Mouse (Mus musculus): ENCODE data around the gene Fgr. TPM values are rescaled to one million over a fixed set of nuclear protein-coding genes. Genes with fewer than 3 reads are reported as not detected.
"Not testable (repeated sequence)": the region's sequence is repeated elsewhere in the genome, so short reads cannot be mapped to it uniquely, and the experiment has no call there.

Fgr gene
- total RNA-seq, 1 experiment from 2014 or later = 0.33 TPM

GRCm38 (mm10) chr4:132988581-132989355 lies 14.9 kb downstream of the Fgr start:
- DNase-seq = no peak

GRCm38 (mm10) chr4:132993553-132993952 lies 19.7 kb downstream of the Fgr start:
- no peak for DNase-seq

DNA sequence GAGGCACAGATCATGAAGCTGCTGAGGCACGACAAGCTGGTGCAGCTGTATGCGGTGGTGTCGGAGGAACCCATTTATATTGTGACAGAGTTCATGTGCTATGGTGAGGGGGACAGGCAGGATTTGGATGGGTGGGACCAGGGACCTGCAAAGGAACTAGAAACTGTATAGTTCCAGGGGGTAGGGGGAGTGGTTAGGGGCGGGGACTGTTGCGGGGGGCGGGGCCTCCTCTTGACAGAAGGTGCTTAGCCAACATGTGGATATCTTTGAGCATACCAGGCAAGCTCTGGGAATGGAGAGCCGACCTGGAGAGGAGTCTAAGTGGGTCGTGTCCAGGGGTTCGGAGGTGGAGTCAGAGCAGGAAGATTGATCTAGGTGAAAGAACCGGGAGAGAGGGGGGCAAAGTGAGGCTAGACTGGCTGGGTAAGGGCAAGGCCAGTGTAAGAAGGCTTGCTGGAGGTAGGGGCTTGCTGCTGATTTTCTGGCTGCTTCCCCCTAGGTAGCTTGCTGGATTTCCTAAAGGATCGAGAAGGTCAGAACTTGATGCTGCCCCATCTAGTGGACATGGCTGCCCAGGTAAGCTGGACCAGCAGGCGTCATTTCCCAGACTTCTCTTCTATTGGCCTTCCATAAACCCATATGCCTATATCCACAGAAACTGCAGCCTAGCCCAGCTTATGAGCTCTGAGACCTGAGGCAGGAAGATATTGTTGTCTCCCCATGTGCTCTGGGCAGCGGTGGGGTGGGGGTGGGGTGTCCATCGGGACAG lies 23.8 kb downstream of the Fgr start:
- no peak for DNase-seq

DNA sequence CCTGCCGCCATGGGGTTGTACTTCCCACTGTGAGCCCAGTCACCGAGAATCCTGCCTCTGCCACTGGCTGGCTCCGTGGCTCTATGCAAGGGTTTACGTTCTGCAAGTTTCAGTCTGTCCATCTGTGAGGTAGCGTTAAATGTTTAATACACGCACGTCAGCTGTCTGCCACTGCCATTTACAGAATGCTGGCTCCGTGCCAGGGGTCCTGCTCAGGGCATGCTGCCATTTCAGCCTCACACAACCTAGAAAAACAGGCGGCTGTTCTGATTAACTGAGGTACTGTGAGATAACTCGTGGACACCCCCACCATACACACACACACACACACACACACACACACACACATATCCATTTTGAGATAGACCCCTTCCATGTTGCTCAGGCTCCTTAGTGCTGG lies 29.0 kb downstream of the Fgr start:
- no peak for DNase-seq

DNA sequence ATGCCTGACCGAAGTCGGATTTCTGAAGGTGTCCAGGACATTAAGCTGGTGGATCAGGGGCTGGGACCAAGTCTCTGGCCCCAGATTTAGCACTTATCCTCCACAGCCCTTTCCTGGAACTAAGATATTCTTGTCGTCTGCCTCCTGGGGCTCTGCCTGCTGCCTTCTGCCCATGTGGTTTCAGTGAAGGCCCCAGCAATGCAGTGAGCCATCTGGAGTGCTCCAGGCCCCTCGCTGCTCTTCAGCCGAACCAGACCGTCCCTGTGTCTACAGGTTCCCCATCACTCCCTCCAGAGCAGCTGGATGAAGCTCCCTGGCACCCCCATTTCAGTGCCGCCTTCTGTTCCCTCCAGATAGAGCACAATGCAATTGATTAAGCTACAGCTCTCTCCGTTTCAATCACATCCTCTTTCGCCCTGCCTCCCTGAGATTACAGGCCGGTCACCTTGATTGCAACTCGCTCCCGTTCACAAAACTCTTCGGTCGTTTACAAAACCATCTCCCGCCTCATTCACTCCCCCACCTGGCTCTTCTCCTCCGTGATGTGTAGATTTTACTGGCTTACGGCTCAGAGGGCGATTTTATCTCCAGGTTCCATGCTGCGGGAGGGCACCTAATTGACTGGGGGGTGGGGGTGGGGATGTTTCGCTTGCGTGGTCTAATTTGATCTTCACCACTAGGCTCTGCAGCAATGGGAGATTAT lies 29.6 kb downstream of the Fgr start:
- no peak for DNase-seq

GRCm38 (mm10) chr4:133005233-133005632 lies 31.3 kb downstream of the Fgr start:
- DNase-seq = peak; percentile 49

DNA sequence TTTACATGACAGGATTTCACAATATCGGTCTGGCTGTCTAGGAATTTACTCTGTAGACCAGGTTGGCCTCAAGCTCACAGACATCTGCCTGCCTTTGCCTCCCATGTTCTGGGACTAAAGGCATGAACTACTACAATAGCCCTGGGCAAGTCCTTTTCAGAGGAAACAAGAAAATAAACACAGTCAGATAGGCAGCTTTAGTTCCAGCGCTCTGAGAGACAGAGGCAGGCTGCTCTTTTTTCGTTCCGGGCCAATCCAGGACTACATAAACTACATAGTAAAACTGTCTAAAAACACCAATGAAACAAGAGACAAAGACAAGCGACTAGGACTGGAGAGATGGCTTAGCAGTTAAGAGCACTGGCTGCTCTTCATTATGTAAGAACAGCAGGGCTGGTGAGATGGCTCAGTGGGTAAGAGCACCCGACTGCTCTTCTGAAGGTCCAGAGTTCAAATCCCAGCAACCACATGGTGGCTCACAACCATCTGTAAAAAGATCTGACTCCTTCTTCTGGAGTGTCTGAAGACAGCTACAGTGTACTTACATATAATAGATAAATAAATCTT lies 32.1 kb downstream of the Fgr start:
- not testable (repeated sequence) for DNase-seq

DNA sequence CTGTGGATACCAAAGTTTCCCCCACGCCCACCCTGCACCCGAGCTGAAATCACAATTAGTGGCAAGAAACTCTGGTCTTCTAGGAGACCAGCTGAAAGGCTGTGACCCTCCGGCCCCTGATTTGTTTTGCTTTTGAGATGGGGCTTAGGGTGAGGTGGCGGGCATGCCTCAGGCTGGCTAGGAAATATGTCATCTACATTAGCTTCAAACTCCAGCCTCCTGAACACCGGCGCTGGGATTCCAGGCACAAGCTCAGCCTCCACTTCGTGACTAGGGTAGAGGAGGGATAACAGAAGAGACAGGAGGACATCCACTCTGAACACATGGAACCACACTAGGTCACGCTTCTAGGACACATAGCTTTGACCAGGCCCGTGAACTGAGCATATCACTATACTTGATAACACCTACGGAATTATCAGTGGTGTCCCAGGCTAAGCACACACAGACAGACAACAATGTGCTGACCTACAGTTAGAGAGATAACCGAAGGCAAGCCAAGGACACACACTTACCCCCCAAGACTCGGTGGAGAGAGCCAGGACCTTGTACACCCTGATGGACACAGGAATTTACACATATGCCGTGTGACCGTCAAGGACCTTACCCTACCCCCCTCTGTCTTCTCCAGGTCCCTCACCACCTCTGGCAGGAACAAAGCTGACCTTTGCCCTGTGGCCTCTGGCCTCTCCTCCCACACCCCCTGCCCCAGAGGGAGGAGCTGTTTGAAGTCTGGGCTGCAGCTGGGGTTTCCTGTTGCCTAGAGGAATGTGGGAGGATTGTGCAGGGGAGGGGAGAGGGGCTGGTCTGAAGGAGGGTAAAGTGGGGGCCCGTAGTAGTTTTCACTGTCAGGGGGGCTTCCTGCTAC lies 33.9 kb downstream of the Fgr start:
- DNase-seq = no peak

GRCm38 (mm10) chr4:133009131-133009530 lies 35.2 kb downstream of the Fgr start:
- DNase-seq = peak; percentile 68

DNA sequence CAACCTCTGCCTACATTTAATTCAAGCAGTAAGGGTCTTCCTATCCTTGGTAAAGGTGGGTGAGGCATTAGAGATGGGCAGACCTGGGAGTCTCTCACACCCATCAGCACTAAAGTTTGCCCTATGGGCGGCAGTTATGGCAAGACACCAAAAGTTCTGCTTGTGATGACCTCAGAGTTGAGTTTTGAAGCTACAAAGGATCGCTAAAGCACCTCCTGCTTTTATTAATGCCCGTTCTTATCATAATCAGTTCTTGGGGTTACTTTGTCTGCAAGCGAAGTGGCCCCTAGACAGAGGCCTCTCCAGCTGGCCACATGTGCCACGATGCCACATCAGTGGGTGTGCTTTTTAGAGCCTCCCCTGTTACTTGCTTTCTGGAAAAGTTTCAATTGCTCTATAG lies 35.8 kb downstream of the Fgr start:
- no peak for DNase-seq

DNA sequence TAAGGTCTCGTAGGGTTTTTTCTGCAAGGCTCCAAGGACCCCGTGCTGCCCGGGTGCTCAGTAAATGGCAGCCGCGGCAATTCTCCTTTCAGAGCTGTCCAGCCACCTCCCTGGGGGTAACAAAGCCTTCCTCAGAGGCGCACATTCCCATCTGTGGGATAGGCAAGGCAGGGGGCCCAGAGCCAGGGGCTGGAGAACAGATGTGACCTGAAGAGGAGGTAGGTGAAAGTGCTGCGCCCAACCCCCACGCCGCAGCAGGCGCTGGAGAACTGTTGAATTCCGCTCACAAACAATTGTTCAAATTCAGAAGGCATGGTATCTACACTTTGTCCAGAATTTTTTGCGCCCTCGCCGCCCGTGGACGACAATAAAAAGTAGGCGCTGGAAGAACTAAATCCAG lies 36.7 kb downstream of the Fgr start:
- DNase-seq = no peak

DNA sequence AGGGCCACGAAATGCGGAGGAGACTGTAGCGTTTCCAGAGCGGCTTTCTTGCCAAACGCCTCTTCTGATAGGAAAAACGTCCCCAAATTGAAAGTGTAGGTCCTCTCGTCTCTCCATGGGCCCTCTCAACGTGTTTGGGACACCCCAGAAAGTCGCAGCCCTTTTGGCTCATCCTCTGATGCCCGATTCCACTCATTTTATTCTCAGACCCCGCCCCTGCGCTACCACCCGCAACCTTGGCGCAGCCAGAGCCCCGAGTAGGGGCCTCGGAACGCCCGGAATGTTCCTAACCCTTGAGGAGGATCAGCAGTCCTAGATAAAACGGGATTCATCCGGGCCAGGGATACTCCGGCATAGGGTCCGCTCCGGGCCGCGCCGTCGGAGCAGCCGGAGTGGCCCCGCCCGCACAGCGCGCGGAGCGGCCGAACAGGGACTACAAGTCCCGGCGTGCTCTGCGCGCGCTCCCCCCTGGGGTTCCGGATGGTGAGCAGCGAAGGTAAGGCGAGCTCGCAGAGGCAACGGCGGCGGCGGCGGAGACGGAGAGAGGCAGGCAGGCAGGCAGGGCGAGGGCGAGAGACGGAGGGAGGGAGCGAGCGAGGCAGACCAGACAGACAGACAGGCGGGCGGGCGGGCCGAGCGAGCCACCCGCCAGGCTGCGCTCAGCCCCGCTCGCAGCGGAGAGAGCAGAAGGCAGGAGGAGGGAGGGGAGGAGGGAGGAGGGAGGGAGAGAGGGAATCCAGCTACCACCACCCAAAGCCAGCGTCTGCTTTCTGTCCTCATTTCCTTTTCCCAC lies 37.3 kb downstream of the Fgr start, which contains the start of gene Ahdc1:
Ahdc1 (plus strand) TSS at position 233 of the 793 bp plus-strand sequence.
- peak; percentile 94 for DNase-seq

DNA sequence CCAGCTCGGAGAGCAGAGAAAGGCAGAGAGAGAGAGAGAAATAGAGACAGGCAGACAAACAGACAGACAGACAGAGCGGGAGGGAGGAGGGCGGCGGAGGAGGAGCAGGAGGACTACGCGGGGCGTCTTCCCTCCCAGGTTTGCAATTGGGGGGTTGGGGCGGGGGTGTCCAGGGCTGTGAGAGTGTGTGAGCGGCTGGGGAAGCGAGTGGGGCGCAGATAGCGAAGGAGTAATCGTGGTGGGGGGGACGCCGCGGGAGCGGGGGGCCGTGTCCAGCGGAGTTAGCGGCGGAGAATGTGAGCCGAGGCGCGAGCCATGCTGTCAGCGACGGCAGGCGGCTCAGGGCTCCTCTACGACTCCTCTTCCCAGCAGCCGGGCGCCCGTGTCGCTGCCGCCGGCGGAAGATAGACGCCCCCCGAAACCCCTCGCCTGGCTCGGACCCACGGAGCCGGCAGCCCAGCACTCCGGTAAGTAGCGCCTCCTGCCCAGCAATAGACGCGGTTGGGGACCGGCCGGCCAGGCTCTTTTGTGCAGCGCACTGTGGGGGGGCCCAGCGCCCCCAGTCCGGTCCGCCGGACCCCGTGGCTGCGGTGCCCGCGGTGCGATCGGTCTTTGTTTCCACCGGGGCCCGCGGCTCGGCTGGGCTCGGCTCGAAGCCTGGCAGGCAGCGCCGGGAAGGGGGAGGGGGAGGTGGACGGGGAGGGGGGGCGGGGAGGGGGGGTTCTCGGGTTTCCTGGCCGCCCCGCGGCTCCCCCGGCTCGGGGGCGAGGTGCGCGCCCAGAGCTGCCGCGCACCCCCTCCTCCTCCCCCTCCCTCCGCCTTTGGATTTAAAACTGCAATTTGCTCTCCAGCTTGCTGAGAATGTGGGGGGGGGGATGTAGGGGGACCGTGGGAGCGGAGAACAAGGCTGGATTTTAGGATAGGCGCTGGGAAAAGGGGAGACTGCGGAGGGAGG lies 38.2 kb downstream of the Fgr start:
- peak; percentile 71 for DNase-seq

GRCm38 (mm10) chr4:133012776-133013265 lies 38.9 kb downstream of the Fgr start:
- DNase-seq = peak; percentile 61

- peak; percentile 64 for DNase-seq
Measured at GRCm38 (mm10) chr4:133013266-133013891, 39.5 kb downstream of the Fgr start.

DNA sequence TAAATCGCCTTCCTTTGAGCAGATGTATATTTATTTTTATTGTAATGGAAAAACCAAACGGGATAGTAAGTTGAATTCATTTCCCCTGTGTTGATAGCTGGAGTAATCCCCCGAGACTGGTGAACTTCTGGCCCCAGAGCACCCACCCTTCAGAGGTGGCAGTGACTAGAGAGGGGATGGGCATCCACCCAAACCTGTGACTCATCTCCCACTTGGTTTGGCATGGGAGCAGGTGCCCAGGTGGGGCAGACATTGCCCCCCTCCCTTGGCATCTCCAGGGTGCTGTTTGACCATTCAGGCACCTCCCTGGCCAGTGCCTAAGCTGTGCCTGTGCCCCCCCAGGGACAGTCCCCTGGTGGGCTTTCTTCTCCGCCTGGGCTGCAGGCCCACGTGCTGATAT lies 40.2 kb downstream of the Fgr start:
- peak; percentile 54 for DNase-seq

DNA sequence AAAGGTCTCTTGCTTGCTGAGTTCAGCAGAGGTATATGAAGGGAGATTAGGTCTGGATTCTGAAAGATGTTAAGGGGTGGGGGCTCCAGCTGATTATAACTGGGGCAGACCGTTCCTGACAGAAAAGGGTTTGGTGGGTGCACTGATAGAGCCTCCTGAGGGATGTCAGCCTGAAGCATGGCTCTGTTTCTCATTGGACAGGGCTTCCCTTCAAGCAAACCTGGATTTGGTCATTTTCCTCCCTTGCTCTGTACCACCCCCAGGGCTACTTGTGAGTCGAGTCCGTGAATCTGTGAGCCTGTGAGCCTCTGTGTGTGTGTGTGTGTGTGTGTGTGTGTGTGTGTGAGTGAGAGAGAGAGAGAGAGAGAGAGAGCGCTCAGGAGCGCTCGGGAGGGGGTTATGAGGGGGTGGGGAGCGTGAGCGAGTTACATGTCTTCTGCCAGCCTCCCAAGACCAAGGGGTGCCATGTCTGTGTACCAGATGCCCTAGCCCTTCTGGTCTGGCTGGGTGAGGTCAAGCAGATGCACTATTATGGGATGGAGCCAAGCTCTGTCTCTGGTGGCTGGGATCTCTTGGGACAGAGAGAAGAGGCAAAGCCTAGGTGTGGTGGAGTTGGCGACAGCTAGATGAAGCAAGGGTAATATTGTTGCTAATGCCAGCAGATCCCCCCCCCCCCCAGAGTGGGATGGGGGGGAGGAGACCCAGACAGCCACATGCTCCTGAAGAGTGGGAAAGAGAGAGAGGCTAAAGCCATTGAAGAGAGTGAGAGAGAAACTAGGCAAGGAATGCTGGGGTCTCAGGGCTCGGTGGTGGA lies 41.2 kb downstream of the Fgr start:
- no peak for DNase-seq

Measured in adrenal gland, postnatal 25 days (tissue).